Mouse (Mus musculus): ENCODE results near the gene Crbn. TPM values are rescaled to one million over a fixed set of nuclear protein-coding genes. Genes with fewer than 3 reads are reported as not detected.
A peak's percentile ranks its signal among the peaks of the same experiment; 100 is the strongest.

Gene Crbn
- 59.4 and 64.7 TPM in 2 replicates for polyA plus RNA-seq (2015; fragmentation: Nextera tagmentation; extraction: Ambion mirVana)

DNA sequence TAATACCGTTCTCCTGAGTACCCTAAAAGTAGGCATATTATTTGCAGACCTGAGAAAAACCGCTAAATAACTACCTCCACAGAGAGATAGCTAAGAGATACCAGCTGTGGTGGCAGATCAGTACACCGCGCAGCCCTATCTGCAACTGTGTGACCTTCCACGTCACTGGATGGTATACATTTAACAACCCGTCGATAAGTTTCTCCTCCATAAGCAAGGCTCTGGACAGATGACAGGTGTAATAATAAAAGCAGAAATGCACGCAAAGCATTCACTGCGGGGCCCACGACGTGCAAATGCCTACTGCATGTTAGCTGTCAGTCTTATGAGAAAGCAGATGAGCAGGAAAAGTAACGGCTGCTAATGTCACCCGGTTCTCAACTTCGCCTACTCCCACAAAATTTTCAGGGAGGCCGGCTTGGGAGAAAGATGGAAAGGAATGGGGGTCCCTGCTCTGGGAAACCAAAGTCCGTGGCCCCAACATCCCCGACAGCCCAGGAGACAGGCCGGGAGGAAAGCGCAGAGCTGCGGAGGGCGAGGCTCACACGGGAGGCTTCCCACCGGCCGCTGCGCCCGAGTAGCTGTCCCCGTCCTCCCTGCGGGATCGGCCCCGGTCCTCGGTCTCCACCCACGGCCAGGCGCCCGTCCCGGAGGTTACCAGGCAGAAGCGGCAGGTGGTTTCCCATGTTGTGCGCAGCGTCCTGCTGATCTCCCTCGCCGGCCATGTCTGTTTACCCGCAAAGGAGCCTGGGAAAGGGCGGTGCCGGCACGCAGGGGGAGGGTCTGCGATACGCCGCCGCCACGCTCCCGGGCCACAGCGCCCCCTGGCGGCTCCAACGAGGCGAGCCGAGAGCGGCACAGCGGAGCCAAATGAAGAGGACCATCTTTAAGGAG, at the start of gene Crbn:
Gene Crbn, minus strand, starts transcription at position 745 of the 894 bp plus-strand sequence.
- peak; percentile 97 for ATAC-seq
- Histone ChIP-seq H3K36me3 (peaks cover 7% of the 10 kb centered on the region), H3K4me2 (replicated peaks) (peak within 1 kb of the TSS; percentile 96), H3K4me3 (replicated peaks) (peak within 1 kb of the TSS; percentile 92), H3K27ac (no peak within 1 kb of the TSS), H3K9me3 (no peaks in the 10 kb centered on the region), H3K9ac (replicated peaks) (peak within 1 kb of the TSS; percentile 85), H3K27me3 (no peaks in the 10 kb centered on the region), H3K4me1 (replicated peaks) (peaks cover 17% of the 10 kb centered on the region)
- 2% methylated on average over 57 of the region's 57 CpGs for WGBS

DNA sequence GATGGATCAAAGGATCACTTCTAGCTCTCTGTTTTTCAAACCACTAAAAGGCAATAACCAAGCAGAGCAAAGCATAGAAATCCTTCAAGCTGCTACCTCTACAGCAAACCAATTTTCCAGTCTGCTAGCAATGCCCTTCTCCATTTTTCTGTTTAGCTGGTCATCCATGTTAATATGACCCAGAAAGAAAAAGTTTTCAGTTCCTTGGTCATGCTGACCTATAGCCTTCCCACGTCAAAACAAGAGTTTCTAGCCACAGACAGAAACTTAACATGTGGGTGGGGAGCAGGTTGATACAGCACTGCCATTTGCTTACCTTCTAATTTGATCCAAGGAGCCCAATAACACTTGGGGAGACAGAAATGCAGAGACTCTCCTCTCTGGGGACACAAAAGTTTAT, 40.3 kb upstream of the Crbn start:
- no peak overlapping the region for H3K9ac ChIP-seq (replicated peaks)
- H3K4me3 ChIP-seq (replicated peaks), result no peak overlapping the region
- no peaks in the 10 kb centered on the region for H3K36me3 ChIP-seq
- H3K4me2 ChIP-seq (replicated peaks), result no peak overlapping the region
- H3K27ac ChIP-seq, result no peak overlapping the region
- WGBS, result 77% methylated on average over 1 of the region's 1 CpGs
- H3K9me3 ChIP-seq, result no peaks in the 10 kb centered on the region
- ATAC-seq, result no peak
- H3K27me3 ChIP-seq, result no peaks in the 10 kb centered on the region
- H3K4me1 ChIP-seq (replicated peaks), result no peaks in the 10 kb centered on the region

DNA sequence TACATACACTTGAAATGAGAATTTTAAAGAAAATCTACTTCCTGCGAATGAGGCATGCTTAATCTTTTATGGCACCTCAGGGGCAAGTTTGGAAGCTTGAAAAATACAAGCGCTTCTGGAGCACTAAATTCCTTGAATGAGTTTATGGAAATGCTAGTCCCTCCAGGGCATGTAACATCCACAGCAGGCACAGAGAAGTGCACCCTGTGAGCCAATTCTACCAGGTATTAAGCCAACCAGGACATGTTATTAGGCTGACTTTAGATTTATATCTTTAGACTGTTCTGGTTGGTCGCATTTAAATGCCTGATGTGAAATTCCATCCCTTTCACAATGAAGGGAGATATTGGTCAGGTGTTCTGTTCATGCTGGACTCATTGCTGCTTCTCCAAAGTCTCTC, 38.2 kb upstream of the Crbn start:
- H3K4me1 ChIP-seq (replicated peaks), result no peaks in the 10 kb centered on the region
- no peak overlapping the region for H3K27ac ChIP-seq
- WGBS, result 70% methylated on average over 3 of the region's 3 CpGs
- ATAC-seq, result no peak
- no peaks in the 10 kb centered on the region for H3K9me3 ChIP-seq
- no peak overlapping the region for H3K9ac ChIP-seq (replicated peaks)
- H3K36me3 ChIP-seq, result no peaks in the 10 kb centered on the region
- H3K4me3 ChIP-seq (replicated peaks), result no peak overlapping the region
- H3K4me2 ChIP-seq (replicated peaks), result no peak overlapping the region
- no peaks in the 10 kb centered on the region for H3K27me3 ChIP-seq

DNA sequence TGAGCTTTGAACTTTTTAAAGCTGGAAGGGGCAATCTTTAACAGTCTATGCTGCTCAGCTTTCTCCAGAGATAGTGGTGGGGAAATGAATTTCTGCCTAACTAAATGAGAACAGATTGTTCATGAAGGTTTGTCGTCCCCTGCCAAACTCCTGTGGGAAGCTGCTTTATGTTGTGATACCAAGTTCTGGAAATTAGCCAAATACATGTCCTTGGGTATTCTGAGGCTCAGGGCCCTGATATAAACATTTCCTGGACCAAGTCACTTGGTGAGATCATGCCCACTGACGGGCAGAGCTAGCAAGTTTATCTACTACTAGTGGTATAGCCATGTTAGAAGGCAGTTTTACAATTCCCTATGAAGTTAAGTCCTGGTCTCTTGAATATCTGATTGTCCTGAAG, 35.4 kb upstream of the Crbn start:
- Histone ChIP-seq H3K27me3 (no peaks in the 10 kb centered on the region), H3K9ac (replicated peaks) (no peak overlapping the region), H3K4me2 (replicated peaks) (no peak overlapping the region), H3K4me1 (replicated peaks) (no peaks in the 10 kb centered on the region), H3K4me3 (replicated peaks) (no peak overlapping the region), H3K9me3 (no peaks in the 10 kb centered on the region), H3K36me3 (no peaks in the 10 kb centered on the region), H3K27ac (no peak overlapping the region)
- 80% methylated on average over 2 of the region's 2 CpGs for WGBS
- no peak for ATAC-seq

DNA sequence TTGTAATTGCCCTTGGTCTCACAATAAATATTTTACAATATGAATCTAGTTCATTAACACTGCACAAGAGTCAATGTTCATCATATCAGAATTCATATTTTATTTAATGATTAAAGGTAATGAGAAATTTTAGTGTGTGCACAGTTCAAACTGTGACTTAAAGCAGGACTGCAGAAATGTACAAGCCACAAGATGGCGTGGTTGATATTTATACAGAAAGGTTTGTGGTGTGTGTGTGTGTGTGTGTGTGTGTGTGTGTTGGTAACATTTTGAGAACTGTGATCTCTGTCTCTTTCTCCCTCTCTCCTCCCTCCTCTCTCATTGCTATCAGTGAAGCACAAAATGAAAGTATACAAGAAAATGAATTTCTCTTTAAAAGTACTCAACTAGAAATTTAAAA, 22.5 kb upstream of the Crbn start:
- Histone ChIP-seq H3K27me3 (no peaks in the 10 kb centered on the region), H3K36me3 (no peaks in the 10 kb centered on the region), H3K9ac (replicated peaks) (no peak overlapping the region), H3K9me3 (no peaks in the 10 kb centered on the region), H3K27ac (no peak overlapping the region), H3K4me3 (replicated peaks) (no peak overlapping the region), H3K4me1 (replicated peaks) (no peaks in the 10 kb centered on the region), H3K4me2 (replicated peaks) (no peak overlapping the region)
- no peak for ATAC-seq
- 48% methylated on average over 1 of the region's 1 CpGs for WGBS

DNA sequence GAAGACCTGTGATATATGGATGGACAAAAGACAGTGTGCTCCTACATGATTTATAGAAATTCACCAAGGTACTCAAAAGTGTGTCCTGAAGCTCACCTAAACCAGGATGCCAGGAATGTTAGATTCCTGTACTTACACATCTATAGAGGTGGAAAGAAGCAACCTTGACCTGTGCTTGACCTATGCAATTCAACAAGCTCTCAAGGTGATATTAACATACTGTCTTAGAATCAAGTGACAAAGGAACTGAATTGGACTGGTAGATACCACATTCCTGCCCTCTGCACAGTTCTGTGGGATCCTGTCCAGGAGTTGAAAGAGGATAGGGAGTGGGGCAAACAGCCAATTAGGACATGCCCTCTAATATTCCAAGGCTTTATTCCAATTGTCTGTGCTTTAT, 20.7 kb upstream of the Crbn start:
- no peak overlapping the region for H3K27ac ChIP-seq
- H3K36me3 ChIP-seq, result no peaks in the 10 kb centered on the region
- H3K4me2 ChIP-seq (replicated peaks), result no peak overlapping the region
- H3K4me1 ChIP-seq (replicated peaks), result no peaks in the 10 kb centered on the region
- no peak overlapping the region for H3K4me3 ChIP-seq (replicated peaks)
- no peak overlapping the region for H3K9ac ChIP-seq (replicated peaks)
- no peak for ATAC-seq
- H3K27me3 ChIP-seq, result no peaks in the 10 kb centered on the region
- H3K9me3 ChIP-seq, result no peaks in the 10 kb centered on the region

DNA sequence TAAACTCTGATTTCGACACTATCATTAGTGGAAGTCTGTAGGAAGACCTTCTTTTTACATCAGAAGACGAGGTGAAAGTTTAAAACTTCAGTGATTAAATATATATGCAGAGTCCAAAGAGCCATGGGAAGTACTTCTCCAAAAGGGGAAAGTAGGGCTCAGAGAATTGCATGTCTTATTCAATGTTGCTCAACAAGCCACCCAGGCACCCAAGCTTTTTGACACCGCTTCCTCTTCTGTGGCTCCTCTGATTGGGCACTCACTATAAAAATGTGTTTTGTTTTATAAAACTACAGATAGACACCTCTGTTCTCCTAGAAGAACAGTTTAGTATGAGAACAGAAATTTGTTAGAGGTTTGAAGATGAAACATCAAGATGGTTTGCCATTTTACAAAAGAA, 20.0 kb upstream of the Crbn start:
- Histone ChIP-seq H3K4me3 (replicated peaks) (no peak overlapping the region), H3K9ac (replicated peaks) (no peak overlapping the region), H3K9me3 (no peaks in the 10 kb centered on the region), H3K27ac (no peak overlapping the region), H3K4me2 (replicated peaks) (no peak overlapping the region), H3K27me3 (no peaks in the 10 kb centered on the region), H3K4me1 (replicated peaks) (no peaks in the 10 kb centered on the region), H3K36me3 (no peaks in the 10 kb centered on the region)
- WGBS, result 85% methylated on average over 3 of the region's 3 CpGs
- ATAC-seq, result no peak

DNA sequence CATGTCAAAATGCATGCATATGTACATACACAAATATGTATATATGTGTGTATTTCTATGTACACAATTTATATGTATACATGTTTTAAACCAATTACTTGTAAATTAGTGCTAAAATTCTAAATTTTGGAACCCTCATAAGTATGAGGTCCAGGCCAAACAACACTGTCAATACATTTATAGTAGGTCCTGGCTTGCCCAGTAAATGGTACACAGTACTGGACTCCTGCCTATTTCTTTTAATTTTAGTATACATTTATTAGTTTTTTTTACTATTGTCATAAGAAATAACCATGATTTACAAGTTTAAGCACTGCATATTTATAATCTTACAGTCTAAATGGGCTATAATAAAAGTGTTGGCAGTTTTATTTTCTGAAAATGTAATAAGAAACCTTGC, 19.4 kb upstream of the Crbn start:
- H3K27ac ChIP-seq, result no peak overlapping the region
- H3K4me2 ChIP-seq (replicated peaks), result no peak overlapping the region
- ATAC-seq, result no peak
- no peaks in the 10 kb centered on the region for H3K9me3 ChIP-seq
- H3K27me3 ChIP-seq, result no peaks in the 10 kb centered on the region
- H3K9ac ChIP-seq (replicated peaks), result no peak overlapping the region
- H3K36me3 ChIP-seq, result no peaks in the 10 kb centered on the region
- H3K4me3 ChIP-seq (replicated peaks), result no peak overlapping the region
- H3K4me1 ChIP-seq (replicated peaks), result no peaks in the 10 kb centered on the region

DNA sequence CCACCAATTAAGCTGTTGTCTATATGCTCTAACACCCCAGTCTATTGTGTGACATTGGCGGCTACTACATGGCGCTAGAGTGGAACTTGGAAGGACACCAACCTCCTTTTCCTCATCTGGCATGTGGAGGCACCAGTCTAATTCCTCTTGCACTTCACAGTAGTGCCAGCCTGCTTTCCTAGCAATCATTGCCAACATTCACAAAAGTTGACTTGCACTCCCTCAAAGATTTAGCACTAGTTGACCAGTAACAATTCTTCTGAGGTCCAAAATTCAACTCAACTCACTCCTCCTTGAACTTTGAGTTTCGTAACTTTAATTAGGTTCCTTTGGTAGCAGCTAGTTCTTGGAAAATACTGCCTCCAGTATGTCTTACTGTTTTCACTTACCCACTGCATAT, 10.8 kb upstream of the Crbn start:
- H3K9ac ChIP-seq (replicated peaks), result no peak overlapping the region
- H3K4me2 ChIP-seq (replicated peaks), result no peak overlapping the region
- no peaks in the 10 kb centered on the region for H3K9me3 ChIP-seq
- no peaks in the 10 kb centered on the region for H3K36me3 ChIP-seq
- no peak for ATAC-seq
- no peaks in the 10 kb centered on the region for H3K27me3 ChIP-seq
- no peak overlapping the region for H3K27ac ChIP-seq
- no peak overlapping the region for H3K4me3 ChIP-seq (replicated peaks)
- no peaks in the 10 kb centered on the region for H3K4me1 ChIP-seq (replicated peaks)
- WGBS, result 93% methylated on average over 3 of the region's 3 CpGs

DNA sequence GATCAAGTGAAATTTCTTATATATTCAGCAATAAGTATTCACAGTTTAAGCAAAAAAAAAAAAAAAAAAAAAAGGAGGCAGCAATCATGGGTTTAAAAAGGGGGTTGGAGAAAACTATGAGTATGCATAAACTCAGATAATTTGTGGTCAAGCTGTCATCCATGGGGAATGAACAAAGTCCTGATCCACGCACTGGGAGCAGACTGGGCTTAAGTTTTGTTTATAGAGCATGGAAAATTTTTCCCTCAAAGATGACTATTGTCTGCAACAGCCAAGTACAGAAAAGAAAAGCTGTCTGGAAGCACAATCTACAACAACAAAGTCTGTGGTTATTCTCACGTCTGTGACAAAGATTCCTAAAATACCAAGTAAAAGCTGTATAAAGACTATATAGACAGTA, 9.3 kb upstream of the Crbn start:
- WGBS, result 72% methylated on average over 2 of the region's 2 CpGs
- Histone ChIP-seq H3K36me3 (no peaks in the 10 kb centered on the region), H3K4me3 (replicated peaks) (no peak overlapping the region), H3K27me3 (no peaks in the 10 kb centered on the region), H3K9me3 (no peaks in the 10 kb centered on the region), H3K4me1 (replicated peaks) (no peaks in the 10 kb centered on the region), H3K4me2 (replicated peaks) (no peak overlapping the region), H3K27ac (no peak overlapping the region), H3K9ac (replicated peaks) (no peak overlapping the region)
- ATAC-seq, result no peak

DNA sequence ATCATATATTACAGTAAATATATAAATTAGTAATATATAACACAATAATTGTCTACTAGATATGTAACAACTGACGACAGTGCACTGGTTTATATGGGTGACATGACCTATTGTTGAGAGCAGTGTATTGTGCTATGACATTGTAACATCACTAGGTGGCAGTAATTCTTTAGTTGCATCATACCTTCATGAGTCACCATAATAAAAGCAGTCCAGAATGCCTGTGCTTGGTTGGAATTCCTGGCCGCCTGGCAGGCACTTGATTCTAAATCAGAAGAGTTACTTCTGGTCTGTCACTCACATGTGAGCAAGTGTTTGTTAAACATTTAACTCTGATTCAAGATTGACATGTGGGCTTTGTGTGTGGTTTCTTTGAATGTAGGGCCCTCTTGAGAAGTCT, 5.0 kb upstream of the Crbn start:
- Histone ChIP-seq H3K27me3 (no peaks in the 10 kb centered on the region), H3K9ac (replicated peaks) (no peak overlapping the region), H3K36me3 (no peaks in the 10 kb centered on the region), H3K4me1 (replicated peaks) (no peaks in the 10 kb centered on the region), H3K4me2 (replicated peaks) (no peak overlapping the region), H3K9me3 (no peaks in the 10 kb centered on the region), H3K27ac (no peak overlapping the region), H3K4me3 (replicated peaks) (no peak overlapping the region)
- ATAC-seq, result peak; percentile 57
- WGBS, result 34% methylated on average over 2 of the region's 2 CpGs

DNA sequence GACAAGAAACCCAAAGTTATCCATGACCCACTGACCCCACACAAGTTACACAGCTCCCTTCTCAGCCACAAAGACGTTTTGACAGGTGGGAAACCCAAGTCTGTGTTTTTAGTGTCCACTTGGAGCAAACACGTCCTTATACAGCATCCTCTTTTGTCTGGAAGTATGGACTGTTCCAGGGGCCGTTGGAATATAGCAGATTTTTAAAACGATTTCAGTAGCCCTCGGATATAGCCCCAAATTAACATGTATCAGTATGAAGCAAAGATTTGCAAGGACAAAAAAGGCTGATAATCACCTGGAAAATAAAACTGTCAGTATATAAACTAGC, 315 bp upstream of the Crbn start:
- H3K27me3 ChIP-seq, result no peaks in the 10 kb centered on the region
- no peaks in the 10 kb centered on the region for H3K9me3 ChIP-seq
- no peak overlapping the region for H3K27ac ChIP-seq
- peak overlapping the region; percentile 92; the same call in 1 of the 2 replicates for H3K4me3 ChIP-seq (replicated peaks)
- H3K36me3 ChIP-seq, result peaks cover 2% of the 10 kb centered on the region; the same call in 1 of the 2 replicates
- H3K4me2 ChIP-seq (replicated peaks), result peak overlapping the region; percentile 96; the same call in 1 of the 2 replicates
- no peak overlapping the region for H3K9ac ChIP-seq (replicated peaks)
- peaks cover 17% of the 10 kb centered on the region for H3K4me1 ChIP-seq (replicated peaks)
- ATAC-seq, result no peak
- 60% methylated on average over 5 of the region's 5 CpGs for WGBS

Data from midbrain, embryonic 13.5 days (tissue).